Mouse (Mus musculus) kidney, adult 2 months (tissue): ENCODE data around the gene Ptma. TPM values are rescaled to one million over a fixed set of nuclear protein-coding genes. Genes with fewer than 3 reads are reported as not detected.

Experiments
- DNase-seq: peaks from one replicate; pipeline ENCODE4 v3.0.0; 2021
- H3K27ac ChIP-seq: fragments of 200-500 bp; 2 replicates; pipeline ENCODE4 v1.5.1; 2012; ENCODE audit warnings: low read depth, low read length, control low read depth, inconsistent platforms; ENCODE audit not compliant: insufficient read depth
- H3K27me3 ChIP-seq: fragments of 200-500 bp; replicated peaks from 2 replicates; pipeline ENCODE4 v1.6.1; 2012; ENCODE audit warnings: mild to moderate bottlenecking, moderate library complexity, low read length, inconsistent platforms; ENCODE audit not compliant: control insufficient read depth, insufficient read depth
- H3K36me3 ChIP-seq: fragments of 200-500 bp; 2 replicates; pipeline ENCODE4 v1.6.1; 2012; ENCODE audit warnings: mild to moderate bottlenecking, moderate library complexity, low read length, inconsistent platforms; ENCODE audit not compliant: control insufficient read depth, insufficient read depth
- H3K4me1 ChIP-seq: fragments of 200-500 bp; 2 replicates; pipeline ENCODE4 v1.6.1; 2011; ENCODE audit warnings: low read length; ENCODE audit not compliant: control insufficient read depth, insufficient read depth
- H3K4me3 ChIP-seq: fragments of 200-500 bp; 2 replicates; pipeline ENCODE4 v1.5.1; 2011; ENCODE audit warnings: mild to moderate bottlenecking, low read depth, low read length, control low read depth; ENCODE audit not compliant: insufficient read depth
- CTCF ChIP-seq: fragments of 200-500 bp; conservative IDR thresholded peaks from 2 replicates; pipeline ENCODE4 v1.5.1; 2011; ENCODE audit warnings: low read depth, mild to moderate bottlenecking, control low read depth, low read length, moderate library complexity, mixed read lengths; ENCODE audit not compliant: insufficient read depth, insufficient read length
- POLR2A ChIP-seq: fragments of 200-500 bp; IDR thresholded peaks from one replicate; pipeline ENCODE4 v1.6.1; 2011; ENCODE audit warnings: low read depth, low read length, control low read depth
- WGBS: fragments of 180-500 bp; shearing (Covaris S2); methylation state at CpG from one replicate; pipeline ENCODE4 v1.1.7; 2018; 5-methylcytosine and 5-hydroxymethylcytosine counted together
- polyA plus RNA-seq: library from polyadenylated mRNA; depleted of rRNA; stranded (reverse); fragments of >200 nt; gene quantifications from 2 replicates; pipeline ENCODE4 v1.2.3, GENCODE M21; 2012

Gene Ptma
- polyA plus RNA-seq, 1 experiment = 651 TPM

- H3K4me3 ChIP-seq = no peak overlapping the region
- DNase-seq = no peak
- TF ChIP-seq POLR2A = no peak
- TF ChIP-seq CTCF = no peak
- 56% methylated on average over 2 of the region's 2 CpGs for WGBS
- H3K4me1 ChIP-seq = peaks cover 3% of the 10 kb centered on the region; the same call in 1 of the 2 replicates
- no peaks in the 10 kb centered on the region; the same call in 1 of the 2 replicates for H3K36me3 ChIP-seq
- H3K27me3 ChIP-seq = no peaks in the 10 kb centered on the region
- H3K27ac ChIP-seq = no peak overlapping the region
Measured at GRCm38 (mm10) chr1:86551877-86552276, 25.4 kb downstream of the Ptma start.

DNA sequence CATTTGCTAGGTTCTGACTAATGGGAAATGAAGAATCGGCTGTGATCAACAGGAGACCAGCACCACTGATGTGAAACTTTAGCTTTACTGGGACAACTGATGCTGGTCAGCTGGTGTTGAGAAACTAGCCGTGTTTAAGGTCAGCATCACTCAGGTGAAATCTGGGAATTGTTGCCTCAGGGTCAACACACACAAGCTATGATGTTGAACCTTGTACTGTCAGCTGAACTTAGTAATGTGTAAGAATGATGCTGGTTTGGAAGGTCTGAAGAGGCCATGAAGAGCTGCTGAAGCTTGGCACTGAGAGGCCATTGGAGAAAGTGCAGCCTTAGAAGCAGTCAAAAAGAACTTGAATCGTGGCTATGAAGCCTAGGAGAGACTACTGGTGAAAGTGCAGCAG lies 29.1 kb downstream of the Ptma start:
- H3K27me3 ChIP-seq = no peaks in the 10 kb centered on the region
- no peak overlapping the region for H3K4me3 ChIP-seq
- H3K4me1 ChIP-seq = peaks cover 5% of the 10 kb centered on the region; the same call in 1 of the 2 replicates
- TF ChIP-seq POLR2A (no peak), CTCF (no peak)
- no peak overlapping the region for H3K27ac ChIP-seq
- WGBS = 68% methylated on average over 3 of the region's 3 CpGs
- DNase-seq = no peak
- H3K36me3 ChIP-seq = no peaks in the 10 kb centered on the region

DNA sequence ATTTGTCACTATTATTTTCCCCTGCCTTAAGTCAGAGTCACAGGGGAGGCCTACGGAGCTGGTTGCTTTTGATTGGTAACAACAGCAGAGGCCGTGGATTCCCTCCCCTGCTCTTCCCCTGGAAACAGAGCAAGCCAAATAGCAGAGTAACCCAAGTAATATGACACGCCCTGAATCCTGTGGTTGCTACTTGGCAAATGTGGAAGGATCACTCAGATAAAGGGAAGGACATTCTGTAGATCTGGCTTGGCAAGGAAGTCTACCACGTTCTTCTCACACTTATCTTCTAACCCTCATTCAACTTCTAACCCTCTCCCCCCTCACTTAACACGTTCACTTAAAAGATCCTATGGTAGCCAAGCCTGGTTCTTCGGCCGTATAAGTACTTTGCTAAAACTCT lies 31.3 kb downstream of the Ptma start:
- H3K4me1 ChIP-seq = peaks cover 2% of the 10 kb centered on the region; the same call in 1 of the 2 replicates
- no peak overlapping the region for H3K4me3 ChIP-seq
- H3K27ac ChIP-seq = peak overlapping the region; percentile 50; the same call in 1 of the 2 replicates
- 69% methylated on average over 7 of the region's 7 CpGs for WGBS
- H3K27me3 ChIP-seq = no peaks in the 10 kb centered on the region
- no peaks in the 10 kb centered on the region for H3K36me3 ChIP-seq
- DNase-seq = peak; percentile 32
- TF ChIP-seq POLR2A (no peak), CTCF (no peak)

GRCm38 (mm10) chr1:86559232-86559631 lies 32.7 kb downstream of the Ptma start:
- TF ChIP-seq POLR2A = no peak
- TF ChIP-seq CTCF = no peak
- no peak overlapping the region; the same call in 1 of the 2 replicates for H3K27ac ChIP-seq
- no peaks in the 10 kb centered on the region for H3K27me3 ChIP-seq
- no peaks in the 10 kb centered on the region for H3K36me3 ChIP-seq
- no peak for DNase-seq
- WGBS = 79% methylated on average over 3 of the region's 3 CpGs
- H3K4me3 ChIP-seq = no peak overlapping the region
- peaks cover 2% of the 10 kb centered on the region; the same call in 1 of the 2 replicates for H3K4me1 ChIP-seq

DNA sequence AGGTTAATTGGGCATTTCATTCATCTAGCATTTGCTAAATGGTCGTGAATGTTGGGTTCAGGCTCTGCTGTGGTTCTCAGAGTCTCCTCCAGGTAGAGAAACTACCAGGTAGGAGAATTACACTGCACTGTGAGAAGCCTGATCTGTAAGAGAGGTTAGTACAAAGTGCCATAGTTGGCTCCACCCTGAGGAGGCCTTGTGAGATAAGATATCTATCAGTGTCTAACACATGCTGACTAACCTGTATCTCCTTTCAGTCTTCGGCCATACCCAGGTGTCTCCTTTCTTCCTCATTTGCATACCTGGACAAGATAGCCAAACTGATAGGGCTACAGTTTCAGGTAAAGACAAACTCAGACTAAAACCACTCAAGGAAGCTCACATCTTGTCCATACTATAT lies 36.1 kb downstream of the Ptma start:
- TF ChIP-seq POLR2A (no peak), CTCF (no peak)
- Histone ChIP-seq H3K27ac (no peak overlapping the region), H3K4me3 (no peak overlapping the region), H3K27me3 (no peaks in the 10 kb centered on the region), H3K4me1 (peaks cover 2% of the 10 kb centered on the region; the same call in 1 of the 2 replicates), H3K36me3 (no peaks in the 10 kb centered on the region)
- 84% methylated on average over 2 of the region's 2 CpGs for WGBS
- DNase-seq = no peak

- no peaks in the 10 kb centered on the region for H3K27me3 ChIP-seq
- TF ChIP-seq POLR2A (no peak), CTCF (no peak)
- WGBS = 84% methylated on average over 2 of the region's 2 CpGs
- no peaks in the 10 kb centered on the region for H3K36me3 ChIP-seq
- H3K27ac ChIP-seq = no peak overlapping the region
- no peak for DNase-seq
- H3K4me3 ChIP-seq = no peak overlapping the region
- no peaks in the 10 kb centered on the region for H3K4me1 ChIP-seq
Measured at GRCm38 (mm10) chr1:86568409-86568808, 41.9 kb downstream of the Ptma start.

DNA sequence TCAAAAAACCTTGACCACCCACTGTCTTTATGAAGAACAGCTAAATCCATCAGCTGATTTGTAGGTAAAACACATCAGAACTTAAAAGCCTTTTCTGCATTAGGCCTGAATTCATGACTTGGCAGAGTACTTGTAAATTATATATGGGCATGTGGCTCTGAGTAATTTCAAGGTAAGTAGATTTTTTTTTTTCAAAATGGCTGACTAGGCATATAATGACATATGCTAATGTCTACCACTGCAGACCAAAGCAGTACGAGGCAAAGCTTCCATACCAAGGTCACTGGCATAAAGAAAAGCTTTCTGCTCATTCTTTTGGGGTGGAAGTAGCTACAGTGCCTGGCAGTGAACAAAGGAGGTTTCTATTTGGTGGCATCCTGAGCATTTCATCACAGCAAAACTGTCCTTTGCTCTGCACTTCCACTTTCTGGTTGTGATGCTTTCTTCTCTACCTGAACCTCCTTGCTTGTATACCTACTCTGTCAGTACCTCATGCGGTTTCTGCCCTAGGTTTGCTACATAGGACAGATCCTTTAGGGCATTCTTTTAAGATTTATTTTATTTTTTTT lies 42.9 kb downstream of the Ptma start:
- H3K4me3 ChIP-seq = no peak overlapping the region
- WGBS = 89% methylated on average over 2 of the region's 2 CpGs
- H3K36me3 ChIP-seq = no peaks in the 10 kb centered on the region
- no peaks in the 10 kb centered on the region for H3K27me3 ChIP-seq
- H3K27ac ChIP-seq = no peak overlapping the region
- no peaks in the 10 kb centered on the region for H3K4me1 ChIP-seq
- TF ChIP-seq CTCF (no peak), POLR2A (no peak)
- DNase-seq = no peak

GRCm38 (mm10) chr1:86571381-86571780 lies 44.9 kb downstream of the Ptma start:
- H3K36me3 ChIP-seq = no peaks in the 10 kb centered on the region
- H3K27ac ChIP-seq = no peak overlapping the region
- H3K4me3 ChIP-seq = no peak overlapping the region
- H3K4me1 ChIP-seq = no peaks in the 10 kb centered on the region
- DNase-seq = no peak
- WGBS = 87% methylated on average over 2 of the region's 2 CpGs
- no peaks in the 10 kb centered on the region for H3K27me3 ChIP-seq
- TF ChIP-seq CTCF (no peak), POLR2A (no peak)
